Mouse (Mus musculus): ENCODE measurements at regions not wholly inside any gene's neighbourhood (a gene's known extent, or its start where the extent isn't known, plus 50 kb on each side); places are given as distances from the start of the nearest gene placed in this dataset.

DNA sequence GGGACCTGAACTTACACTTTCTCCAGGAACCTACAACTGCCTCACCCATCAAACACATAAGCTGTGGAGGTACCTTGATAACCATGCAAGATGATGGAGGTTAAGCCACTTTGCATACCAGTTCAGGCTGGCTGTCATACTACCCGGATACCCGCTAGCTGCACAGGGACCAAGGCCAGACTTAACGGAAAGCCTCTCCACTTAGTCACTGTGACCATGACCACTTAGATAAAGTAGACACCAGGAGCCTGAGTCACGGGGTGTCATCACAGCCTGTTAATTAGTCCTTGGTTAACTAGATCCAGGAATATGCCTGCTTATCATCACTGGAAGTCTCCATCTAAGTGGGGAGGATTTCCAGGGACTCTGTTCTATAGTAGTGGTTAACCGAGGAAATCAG, 124.7 kb downstream of the Aipl1 start:
- H3K36me3 ChIP-seq = no peaks in the 10 kb centered on the region

DNA sequence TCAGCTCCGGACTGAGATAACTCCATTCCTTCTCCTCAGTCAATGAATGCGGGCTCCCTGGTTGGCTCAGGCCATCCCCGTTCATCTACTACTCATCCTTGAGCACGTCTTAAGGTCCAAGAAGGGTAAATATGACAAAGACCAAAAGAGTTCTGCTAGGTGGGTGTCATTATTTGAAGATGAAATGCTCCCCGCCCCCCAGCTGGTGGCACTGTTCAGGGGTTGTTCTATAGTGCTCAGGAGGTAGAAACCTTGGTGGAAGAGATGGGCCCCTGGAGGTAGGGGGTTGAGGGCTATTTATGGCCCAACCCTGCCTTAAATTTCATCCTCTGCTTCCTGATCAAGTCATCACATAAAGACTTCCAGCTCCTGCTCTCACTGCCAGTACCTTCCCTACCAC, 126.0 kb downstream of the Aipl1 start:
- Histone ChIP-seq H3K4me2 (no peak overlapping the region), H3K27me3 (replicated peaks) (no peaks in the 10 kb centered on the region; the same call in 1 of the 2 replicates), H3K27ac (replicated peaks) (no peak overlapping the region), H3K9ac (replicated peaks) (no peak overlapping the region), H3K9me3 (replicated peaks) (no peaks in the 10 kb centered on the region), H3K36me3 (no peaks in the 10 kb centered on the region), H3K4me3 (replicated peaks) (no peak overlapping the region), H3K4me1 (peaks cover 8% of the 10 kb centered on the region)
- no peak for ATAC-seq (ENCODE audit: low FRiP score)
- 88% methylated on average over 5 of the region's 5 CpGs for WGBS

More for the DNA sequence above, 124.7 kb downstream of the Aipl1 start:
- WGBS = 92% methylated on average over 5 of the region's 5 CpGs
- H3K4me2 ChIP-seq = no peak overlapping the region
- H3K27ac ChIP-seq (replicated peaks) = no peak overlapping the region
- H3K4me1 ChIP-seq = peaks cover 8% of the 10 kb centered on the region
- ATAC-seq (ENCODE audit: low FRiP score) = no peak
- no peaks in the 10 kb centered on the region; the same call in 1 of the 2 replicates for H3K27me3 ChIP-seq (replicated peaks)
- H3K9ac ChIP-seq (replicated peaks) = no peak overlapping the region
- H3K4me3 ChIP-seq (replicated peaks) = no peak overlapping the region
- H3K9me3 ChIP-seq (replicated peaks) = no peaks in the 10 kb centered on the region

DNA sequence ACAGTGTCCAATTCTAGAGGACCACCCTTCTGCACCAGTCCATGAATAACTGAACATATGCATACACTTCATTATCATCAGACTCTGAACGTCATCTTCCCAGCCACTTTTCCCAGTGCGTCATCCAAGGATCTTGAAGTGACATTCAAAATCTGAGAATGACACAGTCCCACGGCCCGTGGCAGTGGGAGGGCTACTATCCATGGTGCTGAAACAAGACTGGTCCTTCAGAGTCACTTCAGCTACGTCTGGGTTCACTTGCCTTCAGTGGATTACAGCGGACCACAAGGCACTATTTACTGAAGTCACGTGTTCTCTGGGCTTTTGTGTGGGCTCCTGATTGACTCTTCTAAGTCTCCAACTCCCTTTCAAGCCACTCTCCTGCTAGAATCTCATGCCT, 128.7 kb downstream of the Aipl1 start:
- ATAC-seq (ENCODE audit: low FRiP score) = no peak
- no peak overlapping the region for H3K4me3 ChIP-seq (replicated peaks)
- H3K27ac ChIP-seq (replicated peaks) = no peak overlapping the region
- no peak overlapping the region for H3K4me2 ChIP-seq
- no peak overlapping the region for H3K9ac ChIP-seq (replicated peaks)
- 57% methylated on average over 7 of the region's 7 CpGs for WGBS
- no peaks in the 10 kb centered on the region; the same call in 1 of the 2 replicates for H3K27me3 ChIP-seq (replicated peaks)
- no peaks in the 10 kb centered on the region for H3K9me3 ChIP-seq (replicated peaks)
- no peaks in the 10 kb centered on the region for H3K4me1 ChIP-seq
- no peaks in the 10 kb centered on the region for H3K36me3 ChIP-seq

DNA sequence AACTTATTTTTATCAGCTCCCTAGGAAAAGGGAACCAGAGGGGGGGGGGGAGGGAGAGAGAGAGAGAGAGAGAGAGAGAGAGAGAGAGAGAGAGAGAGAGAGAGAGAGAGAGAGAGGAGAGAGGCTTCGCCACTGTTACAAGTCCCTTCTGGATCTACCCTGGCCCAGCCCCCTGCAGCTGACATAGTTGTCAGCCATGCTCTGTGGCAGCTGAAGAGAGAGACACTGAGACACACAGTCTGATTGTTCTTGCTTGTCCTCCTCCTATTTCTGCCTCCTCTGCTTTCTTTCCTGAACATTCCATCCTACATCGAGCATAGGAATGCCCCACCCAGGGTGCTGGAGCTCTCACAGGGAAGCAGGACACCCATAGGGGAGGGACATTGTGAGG, 134.3 kb downstream of the Aipl1 start:
- no peak overlapping the region for H3K4me2 ChIP-seq
- H3K4me1 ChIP-seq = 0 out of 2 replicates have a peak, but pooled peaks cover 4% of the 10 kb centered on the region
- H3K9ac ChIP-seq (replicated peaks) = no peak overlapping the region
- ATAC-seq (ENCODE audit: low FRiP score) = no peak
- WGBS = 46% methylated on average over 2 of the region's 2 CpGs
- H3K27me3 ChIP-seq (replicated peaks) = no peaks in the 10 kb centered on the region; the same call in 1 of the 2 replicates
- no peaks in the 10 kb centered on the region for H3K36me3 ChIP-seq
- no peaks in the 10 kb centered on the region for H3K9me3 ChIP-seq (replicated peaks)
- H3K27ac ChIP-seq (replicated peaks) = no peak overlapping the region
- no peak overlapping the region for H3K4me3 ChIP-seq (replicated peaks)

DNA sequence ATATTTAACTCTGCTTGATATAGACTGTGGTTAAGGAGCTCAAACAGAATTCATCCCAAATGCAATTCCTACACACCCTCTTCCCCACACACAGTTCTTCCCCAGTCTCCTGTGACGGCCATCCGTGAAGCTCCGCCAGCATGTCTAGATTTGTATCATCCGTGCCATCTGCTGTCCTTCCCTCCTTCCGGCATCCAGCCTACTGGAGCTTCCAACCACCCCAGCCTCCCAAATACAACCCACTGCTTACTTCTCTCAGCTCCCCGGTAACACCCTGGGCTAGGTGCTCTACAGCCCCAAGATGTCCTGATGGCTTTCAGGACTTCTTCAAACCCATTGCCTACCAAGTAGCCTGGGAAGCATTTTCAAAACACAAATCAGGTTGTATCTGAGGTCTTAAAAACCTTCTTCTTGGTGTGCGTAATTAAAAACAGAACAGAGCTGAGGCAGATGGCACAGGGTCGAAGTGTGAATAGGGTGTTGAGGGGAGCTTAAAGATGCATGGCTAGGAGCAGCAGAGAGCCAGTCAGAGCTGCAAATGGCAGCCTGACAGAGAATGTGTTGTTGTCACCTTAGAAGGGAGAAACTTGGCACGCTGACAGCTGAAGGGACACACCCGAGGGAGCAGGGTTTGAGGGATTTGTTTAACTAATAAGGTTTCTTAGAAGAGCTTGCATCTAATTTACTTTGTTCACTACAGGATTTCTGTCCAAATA, 134.8 kb downstream of the Aipl1 start:
- WGBS = 67% methylated on average over 10 of the region's 10 CpGs
- no peak overlapping the region for H3K4me2 ChIP-seq
- H3K27ac ChIP-seq (replicated peaks) = no peak overlapping the region
- H3K36me3 ChIP-seq = no peaks in the 10 kb centered on the region
- no peak for ATAC-seq (ENCODE audit: low FRiP score)
- H3K9me3 ChIP-seq (replicated peaks) = no peaks in the 10 kb centered on the region
- H3K4me3 ChIP-seq (replicated peaks) = no peak overlapping the region
- no peaks in the 10 kb centered on the region; the same call in 1 of the 2 replicates for H3K27me3 ChIP-seq (replicated peaks)
- H3K9ac ChIP-seq (replicated peaks) = no peak overlapping the region
- 0 out of 2 replicates have a peak, but pooled peaks cover 4% of the 10 kb centered on the region for H3K4me1 ChIP-seq

DNA sequence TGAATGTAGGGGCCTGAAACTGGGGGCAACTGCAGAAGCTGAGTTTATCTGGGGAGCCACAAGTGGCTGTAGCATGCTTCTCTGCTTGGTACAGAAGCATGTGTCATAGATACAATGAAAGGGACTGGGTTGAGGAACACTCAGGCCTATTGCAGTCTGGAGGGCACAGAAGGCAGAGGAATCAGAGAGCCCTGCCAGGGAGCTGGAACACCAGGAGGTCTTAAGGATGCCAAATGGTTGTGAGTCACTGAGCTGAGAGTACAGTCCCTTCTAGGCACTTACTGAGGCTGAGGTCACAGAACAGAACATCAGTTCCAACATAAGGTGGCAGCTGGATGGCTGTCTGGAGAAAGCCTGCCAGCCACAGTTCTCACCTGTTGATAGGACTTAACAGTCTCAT, 136.5 kb downstream of the Aipl1 start:
- Histone ChIP-seq H3K4me3 (replicated peaks) (no peak overlapping the region), H3K4me1 (0 out of 2 replicates have a peak, but pooled peaks cover 4% of the 10 kb centered on the region), H3K27ac (replicated peaks) (no peak overlapping the region), H3K27me3 (replicated peaks) (no peaks in the 10 kb centered on the region), H3K9ac (replicated peaks) (no peak overlapping the region), H3K36me3 (no peaks in the 10 kb centered on the region), H3K4me2 (no peak overlapping the region), H3K9me3 (replicated peaks) (no peaks in the 10 kb centered on the region)
- ATAC-seq (ENCODE audit: low FRiP score) = no peak

DNA sequence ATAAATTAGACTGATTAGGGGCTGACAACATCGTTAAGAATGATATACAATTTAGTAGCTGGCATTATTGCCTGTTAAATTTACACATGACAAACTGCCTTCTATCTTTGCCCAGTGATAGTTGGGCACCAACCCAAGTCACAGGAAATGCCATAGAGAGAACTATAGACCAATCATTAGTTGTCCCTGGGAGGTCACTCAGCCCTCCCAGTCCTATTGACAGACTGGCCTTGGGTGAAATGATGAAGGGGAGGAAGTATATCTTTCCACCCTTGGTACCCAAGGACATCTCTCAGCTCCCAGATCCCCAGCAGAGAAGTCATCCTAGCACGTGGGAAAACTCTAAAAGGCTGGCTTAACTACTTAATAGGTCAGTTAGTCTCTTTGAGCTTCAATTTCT, 139.8 kb downstream of the Aipl1 start:
- Histone ChIP-seq H3K36me3 (no peaks in the 10 kb centered on the region), H3K9ac (replicated peaks) (no peak overlapping the region), H3K4me1 (0 out of 2 replicates have a peak, but pooled peaks cover 3% of the 10 kb centered on the region), H3K27ac (replicated peaks) (no peak overlapping the region), H3K9me3 (replicated peaks) (no peaks in the 10 kb centered on the region), H3K27me3 (replicated peaks) (no peaks in the 10 kb centered on the region), H3K4me3 (replicated peaks) (no peak overlapping the region), H3K4me2 (no peak overlapping the region)
- no peak for ATAC-seq (ENCODE audit: low FRiP score)
- WGBS = 37% methylated on average over 2 of the region's 2 CpGs

DNA sequence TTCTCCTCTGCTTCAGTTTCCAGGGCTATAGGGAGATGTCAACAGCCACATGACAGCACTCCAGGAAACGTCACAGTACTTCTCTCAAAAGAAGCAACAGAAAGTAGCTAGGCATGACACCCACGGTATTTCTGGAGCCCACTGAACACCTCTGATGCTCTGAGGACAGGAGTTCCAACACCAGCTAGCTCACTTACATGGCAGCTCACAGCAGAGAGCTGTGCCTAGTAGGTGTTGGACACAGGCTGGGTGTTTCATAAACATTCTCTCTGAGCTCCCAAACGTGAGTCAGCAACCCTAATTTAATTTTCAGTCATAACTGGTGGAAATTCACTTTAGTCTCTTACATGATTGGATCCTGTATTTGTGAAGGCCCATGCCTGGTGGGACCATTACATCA, 140.2 kb downstream of the Aipl1 start:
- no peak for ATAC-seq (ENCODE audit: low FRiP score)
- H3K4me2 ChIP-seq = no peak overlapping the region
- H3K4me3 ChIP-seq (replicated peaks) = no peak overlapping the region
- no peak overlapping the region for H3K9ac ChIP-seq (replicated peaks)
- no peak overlapping the region for H3K27ac ChIP-seq (replicated peaks)
- no peaks in the 10 kb centered on the region for H3K27me3 ChIP-seq (replicated peaks)
- no peaks in the 10 kb centered on the region for H3K9me3 ChIP-seq (replicated peaks)
- 56% methylated on average over 3 of the region's 3 CpGs for WGBS
- no peaks in the 10 kb centered on the region for H3K36me3 ChIP-seq
- no peaks in the 10 kb centered on the region for H3K4me1 ChIP-seq

DNA sequence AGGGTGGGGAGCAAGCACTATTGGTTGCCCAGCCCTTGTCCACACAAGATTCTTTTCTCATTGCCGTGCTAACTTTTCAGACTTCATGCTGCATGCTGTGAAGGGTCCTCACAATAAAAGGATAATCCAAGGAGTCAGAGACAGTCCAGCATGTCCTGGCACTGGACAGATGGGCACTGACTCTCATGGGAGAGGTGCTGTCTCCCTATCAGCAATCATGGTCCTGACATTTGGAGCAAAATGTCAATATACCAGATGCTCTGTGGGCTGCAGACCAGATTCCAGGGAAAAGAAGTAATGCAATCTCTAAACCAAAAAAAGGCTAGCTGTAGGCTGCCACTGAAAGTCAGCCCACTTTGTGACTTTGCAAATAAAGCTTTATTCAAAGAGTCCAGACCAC, 141.5 kb downstream of the Wscd1 start:
- H3K36me3 ChIP-seq = no peaks in the 10 kb centered on the region
- no peak overlapping the region for H3K4me2 ChIP-seq
- H3K27ac ChIP-seq (replicated peaks) = no peak overlapping the region
- 93% methylated on average over 1 of the region's 1 CpGs for WGBS
- ATAC-seq (ENCODE audit: low FRiP score) = no peak
- H3K27me3 ChIP-seq (replicated peaks) = no peaks in the 10 kb centered on the region
- no peaks in the 10 kb centered on the region for H3K9me3 ChIP-seq (replicated peaks)
- H3K4me1 ChIP-seq = peaks cover 3% of the 10 kb centered on the region; the same call in 1 of the 2 replicates
- no peak overlapping the region for H3K4me3 ChIP-seq (replicated peaks)
- no peak overlapping the region for H3K9ac ChIP-seq (replicated peaks)

DNA sequence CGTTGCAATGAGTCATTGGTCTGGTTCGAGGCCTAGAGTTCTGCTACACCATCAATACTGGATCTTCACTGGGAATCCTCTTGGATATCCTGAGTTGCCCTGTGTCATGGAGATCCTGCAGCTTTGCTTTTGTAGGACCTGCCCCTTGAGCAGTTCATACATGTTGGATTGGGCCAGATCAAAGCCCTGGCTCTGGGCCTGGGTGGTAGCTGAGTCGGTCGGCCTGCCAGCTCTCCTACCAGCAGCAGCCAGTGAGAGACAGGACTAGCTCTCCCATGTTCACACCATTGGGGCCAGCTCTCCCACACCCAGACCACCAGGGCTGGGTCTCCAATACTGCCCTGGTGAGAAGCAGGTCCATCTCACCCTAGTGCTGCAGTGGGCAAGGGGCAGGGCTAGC, 139.4 kb downstream of the Wscd1 start:
- H3K27ac ChIP-seq (replicated peaks) = no peak overlapping the region
- H3K4me3 ChIP-seq (replicated peaks) = no peak overlapping the region
- no peaks in the 10 kb centered on the region for H3K27me3 ChIP-seq (replicated peaks)
- H3K4me1 ChIP-seq = peaks cover 3% of the 10 kb centered on the region; the same call in 1 of the 2 replicates
- H3K36me3 ChIP-seq = no peaks in the 10 kb centered on the region
- 92% methylated on average over 4 of the region's 4 CpGs for WGBS
- H3K4me2 ChIP-seq = no peak overlapping the region
- ATAC-seq (ENCODE audit: low FRiP score) = no peak
- H3K9me3 ChIP-seq (replicated peaks) = no peaks in the 10 kb centered on the region
- no peak overlapping the region for H3K9ac ChIP-seq (replicated peaks)

DNA sequence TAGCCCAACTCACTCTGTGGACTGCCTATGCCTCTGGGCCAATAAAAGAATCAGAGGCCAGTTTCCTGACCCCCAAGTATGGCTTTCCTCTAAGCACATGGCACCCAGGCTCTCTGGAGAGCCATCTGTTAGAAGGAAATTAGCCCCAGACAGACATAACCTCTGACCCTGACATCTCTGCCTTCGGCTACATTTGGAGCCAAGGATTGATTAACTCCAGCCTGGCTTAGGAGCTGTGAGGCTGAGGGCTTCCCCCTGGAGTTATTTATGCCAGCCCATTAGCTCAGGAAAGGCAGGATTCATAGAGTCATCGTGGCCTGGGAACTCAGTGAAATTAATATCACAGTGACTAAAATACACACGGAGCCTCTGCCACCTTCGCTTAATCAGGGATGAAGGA, 137.5 kb downstream of the Wscd1 start:
- peaks cover 3% of the 10 kb centered on the region; the same call in 1 of the 2 replicates for H3K4me1 ChIP-seq
- H3K9ac ChIP-seq (replicated peaks) = no peak overlapping the region
- no peaks in the 10 kb centered on the region for H3K9me3 ChIP-seq (replicated peaks)
- 51% methylated on average over 4 of the region's 4 CpGs for WGBS
- no peak overlapping the region for H3K27ac ChIP-seq (replicated peaks)
- no peak overlapping the region for H3K4me3 ChIP-seq (replicated peaks)
- no peaks in the 10 kb centered on the region for H3K27me3 ChIP-seq (replicated peaks)
- H3K4me2 ChIP-seq = no peak overlapping the region
- no peaks in the 10 kb centered on the region for H3K36me3 ChIP-seq
- no peak for ATAC-seq (ENCODE audit: low FRiP score)

DNA sequence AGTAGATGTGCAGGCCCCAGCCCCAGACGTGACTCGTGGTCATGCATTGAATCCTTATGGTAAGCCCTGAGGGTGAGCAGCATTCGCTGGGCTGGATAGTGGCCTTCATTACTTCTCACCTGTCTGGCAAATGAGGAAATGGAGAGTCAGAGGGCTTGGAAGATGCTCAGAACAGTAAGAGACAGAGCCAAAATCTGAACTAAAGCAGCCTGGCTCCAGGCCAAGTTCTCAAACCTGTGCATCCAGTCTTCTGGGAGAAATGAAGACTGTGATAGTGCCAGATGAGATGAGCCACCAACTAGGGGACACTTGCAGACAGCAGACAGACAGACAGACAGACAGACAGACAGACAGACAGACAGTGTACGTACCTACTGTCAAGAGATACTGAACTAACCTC, 137.1 kb downstream of the Wscd1 start:
- H3K36me3 ChIP-seq = no peaks in the 10 kb centered on the region
- H3K9me3 ChIP-seq (replicated peaks) = no peaks in the 10 kb centered on the region
- H3K4me2 ChIP-seq = no peak overlapping the region
- no peak overlapping the region for H3K27ac ChIP-seq (replicated peaks)
- H3K4me3 ChIP-seq (replicated peaks) = no peak overlapping the region
- 74% methylated on average over 4 of the region's 4 CpGs for WGBS
- no peak overlapping the region for H3K9ac ChIP-seq (replicated peaks)
- ATAC-seq (ENCODE audit: low FRiP score) = no peak
- H3K4me1 ChIP-seq = peaks cover 3% of the 10 kb centered on the region; the same call in 1 of the 2 replicates
- H3K27me3 ChIP-seq (replicated peaks) = no peaks in the 10 kb centered on the region

Measured in neural tube, embryonic 15.5 days (tissue).